Mouse (Mus musculus): ENCODE results near the gene Cd80. TPM values are rescaled to one million over a fixed set of nuclear protein-coding genes. Genes with fewer than 3 reads are reported as not detected.

Cd80 gene
- polyA plus RNA-seq (2015; fragmentation: Nextera tagmentation; extraction: Ambion mirVana), result 0.37 and 0.44 TPM in 2 replicates

- no peak within 1 kb of the TSS for H3K27ac ChIP-seq (replicated peaks)
- peaks cover 12% of the 10 kb centered on the region for H3K4me1 ChIP-seq
- no peaks in the 10 kb centered on the region for H3K36me3 ChIP-seq
- no peaks in the 10 kb centered on the region for H3K9me3 ChIP-seq (replicated peaks)
- no peaks in the 10 kb centered on the region for H3K27me3 ChIP-seq (replicated peaks)
- H3K4me2 ChIP-seq, result no peak within 1 kb of the TSS
- 73% methylated on average over 15 of the region's 17 CpGs for whole genome bisulfite sequencing
- H3K9ac ChIP-seq (replicated peaks), result no peak within 1 kb of the TSS
- no peak within 1 kb of the TSS for H3K4me3 ChIP-seq (replicated peaks)
- no peak for ATAC-seq (ENCODE audit: low FRiP score)
Observed at GRCm38 (mm10) chr16:38455511-38456418, at the start of gene Cd80. Cd80 (plus strand) TSS chr16:38455561.

GRCm38 (mm10) chr16:38406293-38406692, 49.1 kb upstream of the Cd80 start:
- Histone ChIP-seq H3K9ac (replicated peaks) (no peak overlapping the region), H3K4me3 (replicated peaks) (no peak overlapping the region), H3K4me2 (no peak overlapping the region), H3K4me1 (no peaks in the 10 kb centered on the region), H3K9me3 (replicated peaks) (no peaks in the 10 kb centered on the region), H3K27ac (replicated peaks) (no peak overlapping the region), H3K27me3 (replicated peaks) (no peaks in the 10 kb centered on the region), H3K36me3 (no peaks in the 10 kb centered on the region)
- WGBS, result 76% methylated on average over 5 of the region's 5 CpGs
- ATAC-seq (ENCODE audit: low FRiP score), result no peak

GRCm38 (mm10) chr16:38406708-38407107, 48.7 kb upstream of the Cd80 start:
- Histone ChIP-seq H3K4me1 (no peaks in the 10 kb centered on the region), H3K9ac (replicated peaks) (no peak overlapping the region), H3K9me3 (replicated peaks) (no peaks in the 10 kb centered on the region), H3K36me3 (no peaks in the 10 kb centered on the region), H3K27ac (replicated peaks) (no peak overlapping the region), H3K4me3 (replicated peaks) (no peak overlapping the region), H3K27me3 (replicated peaks) (no peaks in the 10 kb centered on the region), H3K4me2 (no peak overlapping the region)
- 91% methylated on average over 6 of the region's 6 CpGs for whole genome bisulfite sequencing
- no peak for ATAC-seq (ENCODE audit: low FRiP score)

- H3K27ac ChIP-seq (replicated peaks), result no peak overlapping the region
- no peak for ATAC-seq (ENCODE audit: low FRiP score)
- no peak overlapping the region for H3K9ac ChIP-seq (replicated peaks)
- no peaks in the 10 kb centered on the region for H3K4me1 ChIP-seq
- no peaks in the 10 kb centered on the region for H3K9me3 ChIP-seq (replicated peaks)
- no peaks in the 10 kb centered on the region for H3K27me3 ChIP-seq (replicated peaks)
- no peak overlapping the region for H3K4me3 ChIP-seq (replicated peaks)
- H3K4me2 ChIP-seq, result no peak overlapping the region
- WGBS, result 33% methylated on average over 5 of the region's 5 CpGs
- H3K36me3 ChIP-seq, result no peaks in the 10 kb centered on the region
Observed at GRCm38 (mm10) chr16:38407584-38407983, 47.8 kb upstream of the Cd80 start.

GRCm38 (mm10) chr16:38408416-38408815, 46.9 kb upstream of the Cd80 start:
- H3K4me2 ChIP-seq, result no peak overlapping the region
- no peak for ATAC-seq (ENCODE audit: low FRiP score)

GRCm38 (mm10) chr16:38414953-38415352, 40.4 kb upstream of the Cd80 start:
- ATAC-seq (ENCODE audit: low FRiP score), result no peak
- no peak overlapping the region for H3K27ac ChIP-seq (replicated peaks)

More at GRCm38 (mm10) chr16:38408416-38408815, 46.9 kb upstream of the Cd80 start:
- Histone ChIP-seq H3K4me1 (no peaks in the 10 kb centered on the region), H3K4me3 (replicated peaks) (no peak overlapping the region), H3K9ac (replicated peaks) (no peak overlapping the region), H3K27ac (replicated peaks) (no peak overlapping the region), H3K9me3 (replicated peaks) (no peaks in the 10 kb centered on the region), H3K36me3 (no peaks in the 10 kb centered on the region), H3K27me3 (replicated peaks) (no peaks in the 10 kb centered on the region)
- 99% methylated on average over 8 of the region's 8 CpGs for WGBS

GRCm38 (mm10) chr16:38425374-38425773, 30.0 kb upstream of the Cd80 start:
- H3K27me3 ChIP-seq (replicated peaks), result no peaks in the 10 kb centered on the region
- no peaks in the 10 kb centered on the region for H3K4me1 ChIP-seq
- no peak overlapping the region for H3K9ac ChIP-seq (replicated peaks)
- WGBS, result 87% methylated on average over 2 of the region's 2 CpGs
- no peak overlapping the region for H3K4me2 ChIP-seq
- no peak overlapping the region for H3K27ac ChIP-seq (replicated peaks)
- ATAC-seq (ENCODE audit: low FRiP score), result no peak
- H3K4me3 ChIP-seq (replicated peaks), result no peak overlapping the region
- H3K9me3 ChIP-seq (replicated peaks), result no peaks in the 10 kb centered on the region
- no peaks in the 10 kb centered on the region for H3K36me3 ChIP-seq

More at GRCm38 (mm10) chr16:38414953-38415352, 40.4 kb upstream of the Cd80 start:
- no peak overlapping the region for H3K4me2 ChIP-seq
- H3K4me1 ChIP-seq, result no peaks in the 10 kb centered on the region
- no peaks in the 10 kb centered on the region for H3K9me3 ChIP-seq (replicated peaks)
- H3K4me3 ChIP-seq (replicated peaks), result no peak overlapping the region
- H3K36me3 ChIP-seq, result no peaks in the 10 kb centered on the region
- 90% methylated on average over 7 of the region's 7 CpGs for WGBS
- H3K9ac ChIP-seq (replicated peaks), result no peak overlapping the region
- H3K27me3 ChIP-seq (replicated peaks), result no peaks in the 10 kb centered on the region

- no peaks in the 10 kb centered on the region for H3K36me3 ChIP-seq
- 83% methylated on average over 1 of the region's 1 CpGs for WGBS
- H3K27ac ChIP-seq (replicated peaks), result no peak overlapping the region
- H3K27me3 ChIP-seq (replicated peaks), result no peaks in the 10 kb centered on the region
- no peak overlapping the region for H3K9ac ChIP-seq (replicated peaks)
- no peak overlapping the region for H3K4me3 ChIP-seq (replicated peaks)
- no peak for ATAC-seq (ENCODE audit: low FRiP score)
- no peak overlapping the region for H3K4me2 ChIP-seq
- no peaks in the 10 kb centered on the region for H3K9me3 ChIP-seq (replicated peaks)
- no peaks in the 10 kb centered on the region for H3K4me1 ChIP-seq
Observed at GRCm38 (mm10) chr16:38425799-38426198, 29.6 kb upstream of the Cd80 start.

- no peaks in the 10 kb centered on the region for H3K4me1 ChIP-seq
- no peaks in the 10 kb centered on the region for H3K9me3 ChIP-seq (replicated peaks)
- no peak for ATAC-seq (ENCODE audit: low FRiP score)
- H3K36me3 ChIP-seq, result no peaks in the 10 kb centered on the region
- H3K4me2 ChIP-seq, result no peak overlapping the region
- H3K9ac ChIP-seq (replicated peaks), result no peak overlapping the region
- H3K4me3 ChIP-seq (replicated peaks), result no peak overlapping the region
- 57% methylated on average over 13 of the region's 13 CpGs for WGBS
- H3K27ac ChIP-seq (replicated peaks), result no peak overlapping the region
- no peaks in the 10 kb centered on the region for H3K27me3 ChIP-seq (replicated peaks)
Observed at GRCm38 (mm10) chr16:38431446-38432185, 23.7 kb upstream of the Cd80 start.

- Histone ChIP-seq H3K27me3 (replicated peaks) (no peaks in the 10 kb centered on the region), H3K4me2 (no peak within 1 kb of the TSS), H3K9ac (replicated peaks) (no peak within 1 kb of the TSS), H3K27ac (replicated peaks) (no peak within 1 kb of the TSS), H3K4me1 (no peaks in the 10 kb centered on the region), H3K36me3 (no peaks in the 10 kb centered on the region), H3K9me3 (replicated peaks) (no peaks in the 10 kb centered on the region), H3K4me3 (replicated peaks) (no peak within 1 kb of the TSS)
- no peak for ATAC-seq (ENCODE audit: low FRiP score)
- 79% methylated on average over 11 of the region's 11 CpGs for WGBS
Observed at GRCm38 (mm10) chr16:38432498-38433425, 22.6 kb upstream of the Cd80 start, which contains the start of gene Pla1a. Pla1a (minus strand) TSS chr16:38433145.

GRCm38 (mm10) chr16:38433514-38433913, 21.8 kb upstream of the Cd80 start:
- Histone ChIP-seq H3K36me3 (no peaks in the 10 kb centered on the region), H3K9ac (replicated peaks) (no peak overlapping the region), H3K27ac (replicated peaks) (no peak overlapping the region), H3K4me2 (no peak overlapping the region), H3K4me1 (no peaks in the 10 kb centered on the region), H3K27me3 (replicated peaks) (no peaks in the 10 kb centered on the region), H3K9me3 (replicated peaks) (no peaks in the 10 kb centered on the region), H3K4me3 (replicated peaks) (no peak overlapping the region)
- 89% methylated on average over 8 of the region's 8 CpGs for WGBS
- no peak for ATAC-seq (ENCODE audit: low FRiP score)

Measured in neural tube, embryonic 15.5 days (tissue).